Mouse (Mus musculus): ENCODE measurements around the gene Ccnj.

The Ccnj gene

GRCm38 (mm10) chr19:40830703-40831415 lies at the start of gene Ccnj:
Ccnj (plus strand) TSS chr19:40831279.
- peak; percentile 91 to 94 for DNase-seq (ENCODE audit: low spot score in 2 of 2)

GRCm38 (mm10) chr19:40788004-40788714 lies 42.9 kb upstream of the Ccnj start:
- no peak for DNase-seq (ENCODE audit: low spot score in 2 of 2)

GRCm38 (mm10) chr19:40788715-40789084 lies 42.4 kb upstream of the Ccnj start:
- DNase-seq (ENCODE audit: low spot score in 2 of 2): no peak

GRCm38 (mm10) chr19:40805176-40805737 lies 25.8 kb upstream of the Ccnj start:
- no peak for DNase-seq (ENCODE audit: low spot score in 2 of 2)

GRCm38 (mm10) chr19:40809858-40810257 lies 21.2 kb upstream of the Ccnj start:
- peak; percentile 62 to 64 for DNase-seq (ENCODE audit: low spot score in 2 of 2)

- DNase-seq (ENCODE audit: low spot score in 2 of 2): no peak
Observed at GRCm38 (mm10) chr19:40811840-40812239, 19.2 kb upstream of the Ccnj start.

GRCm38 (mm10) chr19:40812778-40813177 lies 18.3 kb upstream of the Ccnj start:
- DNase-seq (ENCODE audit: low spot score in 2 of 2): no peak

- peak; percentile 55 to 74 for DNase-seq (ENCODE audit: low spot score in 2 of 2)
Observed at GRCm38 (mm10) chr19:40813385-40813784, 17.7 kb upstream of the Ccnj start.

- no peak for DNase-seq (ENCODE audit: low spot score in 2 of 2)
Observed at GRCm38 (mm10) chr19:40815645-40816183, 15.4 kb upstream of the Ccnj start.

- no peak for DNase-seq (ENCODE audit: low spot score in 2 of 2)
Observed at GRCm38 (mm10) chr19:40817901-40818532, 13.1 kb upstream of the Ccnj start.

- DNase-seq (ENCODE audit: low spot score in 2 of 2): peak; percentile 85 to 91
Observed at GRCm38 (mm10) chr19:40818764-40819163, 12.3 kb upstream of the Ccnj start.

- DNase-seq (ENCODE audit: low spot score in 2 of 2): peak; percentile 76 to 80
Observed at GRCm38 (mm10) chr19:40821306-40821825, 9.7 kb upstream of the Ccnj start.

GRCm38 (mm10) chr19:40825636-40826035 lies 5.4 kb upstream of the Ccnj start:
- peak in 1 of 2 experiments; percentile 22 for DNase-seq (ENCODE audit: low spot score in 2 of 2)

- DNase-seq (ENCODE audit: low spot score in 2 of 2): no peak
Observed at GRCm38 (mm10) chr19:40826735-40827134, 4.3 kb upstream of the Ccnj start.

GRCm38 (mm10) chr19:40830198-40830597 lies 881 bp upstream of the Ccnj start:
- DNase-seq (ENCODE audit: low spot score in 2 of 2): peak in 1 of 2 experiments; percentile 30

GRCm38 (mm10) chr19:40831416-40832201 lies 530 bp downstream of the Ccnj start:
- peak; percentile 24 to 35 for DNase-seq (ENCODE audit: low spot score in 2 of 2)

- no peak for DNase-seq (ENCODE audit: low spot score in 2 of 2)
Observed at GRCm38 (mm10) chr19:40832361-40832760, 1.3 kb downstream of the Ccnj start.

GRCm38 (mm10) chr19:40834436-40834835 lies 3.4 kb downstream of the Ccnj start:
- DNase-seq (ENCODE audit: low spot score in 2 of 2): no peak

- no peak for DNase-seq (ENCODE audit: low spot score in 2 of 2)
Observed at GRCm38 (mm10) chr19:40838205-40838604, 7.1 kb downstream of the Ccnj start.

- DNase-seq (ENCODE audit: low spot score in 2 of 2): no peak
Observed at GRCm38 (mm10) chr19:40840303-40840702, 9.2 kb downstream of the Ccnj start.

- DNase-seq (ENCODE audit: low spot score in 2 of 2): no peak
Observed at GRCm38 (mm10) chr19:40841083-40841482, 10.0 kb downstream of the Ccnj start.
